Mouse (Mus musculus) neural tube, embryonic 11.5 days (tissue): Measurements from ENCODE around the gene Rab3ip. TPM values are rescaled to one million over a fixed set of nuclear protein-coding genes. Genes with fewer than 3 reads are reported as not detected.

Experiments
- ATAC-seq: fragments of 200-750 bp; cut with Nextera tagmentation; 2 replicates; pipeline ENCODE4 v1.8.0; 2017; ENCODE audit warnings: moderate number of reproducible peaks, mild to moderate bottlenecking, moderate TSS enrichment, moderate library complexity; ENCODE audit not compliant: insufficient read depth, low FRiP score, low TSS enrichment
- DNase-seq: peaks from one replicate; pipeline ENCODE4 v3.0.0-alpha.2; 2015; ENCODE audit warnings: low spot score
- H3K27ac ChIP-seq: fragments of 300-500 bp; sonication (generic); 2 replicates; pipeline ENCODE4 v1.5.1; 2014; ENCODE audit warnings: low read depth, mild to moderate bottlenecking, low read length
- H3K27me3 ChIP-seq: fragments of 300-500 bp; sonication (generic); 2 replicates; pipeline ENCODE4 v1.6.1; 2014; ENCODE audit warnings: mild to moderate bottlenecking, low read length, mixed read lengths; ENCODE audit not compliant: control insufficient read depth, insufficient read depth
- H3K36me3 ChIP-seq: fragments of 300-500 bp; sonication (generic); 2 replicates; pipeline ENCODE4 v1.6.1; 2014; ENCODE audit warnings: mild to moderate bottlenecking, low read length, moderate library complexity, mixed read lengths; ENCODE audit not compliant: control insufficient read depth, insufficient read depth
- H3K4me1 ChIP-seq: fragments of 300-500 bp; sonication (generic); 2 replicates; pipeline ENCODE4 v1.6.1; 2014; ENCODE audit warnings: low read length, mixed read lengths; ENCODE audit not compliant: control insufficient read depth, insufficient read depth
- H3K4me2 ChIP-seq: fragments of 300-500 bp; sonication (generic); 2 replicates; pipeline ENCODE4 v1.6.1; 2014; ENCODE audit warnings: low read depth, mild to moderate bottlenecking, moderate library complexity
- H3K4me3 ChIP-seq: fragments of 300-500 bp; sonication (generic); 2 replicates; pipeline ENCODE4 v1.5.1; 2014; ENCODE audit warnings: low read depth, low read length
- H3K9ac ChIP-seq: fragments of 300-500 bp; sonication (generic); 2 replicates; pipeline ENCODE4 v1.6.1; 2014; ENCODE audit warnings: mild to moderate bottlenecking, low read length
- H3K9me3 ChIP-seq: fragments of 300-500 bp; sonication (generic); 2 replicates; pipeline ENCODE4 v1.6.1; 2016; ENCODE audit warnings: low read length; ENCODE audit not compliant: control insufficient read depth
- WGBS: fragments of 180-500 bp; shearing (Covaris S2); extraction: QIAGEN DNeasy Blood & Tissue Kit; methylation state at CpG from one replicate; pipeline ENCODE4 v1.1.7; 2014; 5-methylcytosine and 5-hydroxymethylcytosine counted together
- polyA plus RNA-seq: library from polyadenylated mRNA; unstranded; fragments of >200 nt; fragmentation: Nextera tagmentation; extraction: Ambion mirVana; gene quantifications from 2 replicates; pipeline ENCODE4 v1.2.1, GENCODE M21; 2014

The Rab3ip gene
- polyA plus RNA-seq, 1 experiment from 2014 or later, result 49.1 TPM

- DNase-seq (no peak), ATAC-seq (no peak)
- Histone ChIP-seq H3K36me3 (no peaks in the 10 kb centered on the region), H3K4me2 (no peak overlapping the region), H3K27ac (no peak overlapping the region), H3K9me3 (no peaks in the 10 kb centered on the region), H3K4me1 (no peaks in the 10 kb centered on the region), H3K9ac (no peak overlapping the region), H3K27me3 (no peaks in the 10 kb centered on the region), H3K4me3 (no peak overlapping the region)
- WGBS, result 87% methylated on average over 4 of the region's 4 CpGs
Measured at GRCm38 (mm10) chr10:116877436-116877835, 73.1 kb downstream of the Rab3ip start.

- Histone ChIP-seq H3K27me3 (no peaks in the 10 kb centered on the region), H3K4me3 (no peak overlapping the region), H3K4me1 (no peaks in the 10 kb centered on the region), H3K9ac (no peak overlapping the region), H3K36me3 (no peaks in the 10 kb centered on the region), H3K27ac (no peak overlapping the region), H3K4me2 (no peak overlapping the region), H3K9me3 (no peaks in the 10 kb centered on the region)
- DNase-seq (no peak), ATAC-seq (no peak)
- WGBS, result 88% methylated on average over 9 of the region's 9 CpGs
Measured at GRCm38 (mm10) chr10:116874490-116874889, 76.1 kb downstream of the Rab3ip start.

DNA sequence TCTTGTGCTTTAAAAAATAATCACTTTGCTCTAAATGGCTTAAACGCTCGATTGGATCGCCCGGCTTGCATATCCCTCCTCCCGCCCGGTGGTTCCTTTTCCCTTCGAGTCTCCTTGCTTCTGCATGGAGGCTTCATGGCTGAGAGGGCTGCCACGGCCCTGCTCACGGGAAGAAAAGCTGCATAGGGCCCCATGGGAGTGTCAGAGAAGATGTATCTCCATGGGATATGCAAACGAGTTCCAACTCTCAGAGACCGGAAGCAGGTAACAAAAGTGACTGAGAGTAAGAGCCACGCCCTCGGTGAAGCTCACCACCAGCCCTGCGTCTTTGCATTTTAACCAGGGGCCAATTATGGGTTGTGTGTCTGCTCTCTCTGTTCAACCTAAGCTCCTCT, 78.6 kb downstream of the Rab3ip start:
- 62% methylated on average over 14 of the region's 14 CpGs for WGBS
- H3K4me1 ChIP-seq, result no peaks in the 10 kb centered on the region
- ATAC-seq (no peak), DNase-seq (peak; percentile 13)
- H3K27ac ChIP-seq, result no peak overlapping the region
- no peaks in the 10 kb centered on the region for H3K9me3 ChIP-seq
- no peak overlapping the region for H3K9ac ChIP-seq
- no peaks in the 10 kb centered on the region for H3K36me3 ChIP-seq
- no peak overlapping the region for H3K4me2 ChIP-seq
- H3K4me3 ChIP-seq, result no peak overlapping the region
- H3K27me3 ChIP-seq, result no peaks in the 10 kb centered on the region

DNA sequence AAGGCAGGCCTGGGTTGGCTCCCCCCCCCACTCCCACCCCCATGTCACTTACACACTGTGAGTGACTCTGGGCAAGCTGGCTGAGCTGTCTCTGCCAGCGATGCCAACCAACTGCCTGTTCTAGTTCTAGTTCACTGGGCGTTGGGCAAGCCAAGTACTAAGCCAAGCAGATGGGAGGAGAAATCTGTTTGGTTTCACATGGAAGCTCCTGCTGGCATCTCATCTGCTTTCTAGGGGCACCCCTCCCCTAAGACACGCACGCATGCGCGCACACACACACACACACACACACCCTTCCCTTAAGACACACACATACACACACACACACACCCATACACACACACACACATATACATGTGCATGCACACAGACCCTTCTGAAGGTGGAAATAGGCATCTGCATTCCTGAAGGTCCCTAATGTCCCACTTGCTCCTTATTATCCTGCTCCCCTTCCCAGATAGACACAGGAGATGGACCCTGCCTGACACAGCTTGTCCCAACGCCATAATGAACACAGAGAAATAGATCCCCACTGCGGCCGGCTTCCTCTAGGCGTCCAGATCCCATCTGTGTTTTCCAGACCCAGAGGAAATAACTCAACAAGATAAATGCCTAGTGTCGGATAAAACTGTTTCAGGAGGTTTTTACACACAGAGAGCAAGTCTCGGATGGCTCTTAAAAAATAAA, 79.1 kb downstream of the Rab3ip start:
- ATAC-seq, result no peak
- H3K4me2 ChIP-seq, result no peak overlapping the region

GRCm38 (mm10) chr10:116870819-116871218, 79.8 kb downstream of the Rab3ip start:
- ATAC-seq, result no peak
- no peak for DNase-seq
- no peaks in the 10 kb centered on the region for H3K27me3 ChIP-seq
- no peak overlapping the region for H3K4me2 ChIP-seq
- H3K4me3 ChIP-seq, result no peak overlapping the region
- H3K36me3 ChIP-seq, result no peaks in the 10 kb centered on the region
- no peak overlapping the region for H3K27ac ChIP-seq
- no peak overlapping the region for H3K9ac ChIP-seq
- H3K4me1 ChIP-seq, result no peaks in the 10 kb centered on the region
- H3K9me3 ChIP-seq, result no peaks in the 10 kb centered on the region
- WGBS, result 88% methylated on average over 6 of the region's 6 CpGs

More for the DNA sequence above, 79.1 kb downstream of the Rab3ip start:
- peak; percentile 22 for DNase-seq
- Histone ChIP-seq H3K4me3 (no peak overlapping the region), H3K27me3 (no peaks in the 10 kb centered on the region), H3K4me1 (no peaks in the 10 kb centered on the region), H3K36me3 (no peaks in the 10 kb centered on the region), H3K9ac (no peak overlapping the region), H3K9me3 (no peaks in the 10 kb centered on the region), H3K27ac (no peak overlapping the region)
- WGBS, result 72% methylated on average over 12 of the region's 12 CpGs

Other genes starting within 250 kb of the Rab3ip start
- gene Myrfl, start 53.9 kb downstream of the Rab3ip start, polyA plus RNA-seq, result 0.46 and 0.49 TPM in 2 replicates
- gene Gm10271, start 21.8 kb upstream of the Rab3ip start, polyA plus RNA-seq, result not detected in 2 replicates
- gene Best3, start 35.5 kb upstream of the Rab3ip start, polyA plus RNA-seq, result 0.34 and 0.50 TPM in 2 replicates
- not detected in 2 replicates for gene Lrrc10, start 94.6 kb upstream of the Rab3ip start, polyA plus RNA-seq
- 351 and 353 TPM in 2 replicates for gene Cct2, start 113.0 kb upstream of the Rab3ip start, polyA plus RNA-seq
- 32.7 and 33.9 TPM in 2 replicates for gene Frs2, start 197.8 kb upstream of the Rab3ip start, polyA plus RNA-seq